Comparison of ENCODE assay signal across 20 mouse cellular contexts in the genomic region with DNA sequence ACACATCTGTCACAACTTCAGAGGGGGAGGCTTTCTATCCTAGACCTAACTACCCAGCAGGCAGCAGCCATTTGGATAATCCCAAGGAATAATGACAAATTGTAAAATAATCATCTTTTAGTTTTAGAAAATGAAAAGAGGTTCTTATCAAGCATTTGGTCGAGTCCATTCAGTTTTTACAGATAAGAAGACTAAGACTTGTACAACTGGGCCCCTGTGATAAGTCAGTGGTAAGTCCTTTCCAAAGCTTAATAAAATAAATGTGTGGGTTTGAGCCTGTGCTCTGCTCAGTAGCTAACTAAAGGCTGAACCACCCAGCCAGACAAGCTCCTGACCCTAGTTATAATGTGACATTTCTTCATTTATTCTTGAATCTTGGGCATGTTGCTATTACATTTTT.
DNase-seq lines count a peak whose midpoint lies in the region; ATAC-seq lines count a peak whose summit lies in the region.
"Had no signal": no experiment of that assay in that cellular context is flagged by ENCODE, and none has a peak within 500 bp of the region (broad histone marks: within the 10 kb centered on the region; RNA-seq: fewer than 3 reads in every experiment).

No protein-coding gene starts in this region.

- no peak for DNase-seq in heart, postnatal 14 days
- DNase-seq in 416B (ENCODE audit: low read depth) (peak; percentile 59), MEL-GATA-1-ER (ENCODE audit: extremely low read depth, low read depth) (peak; percentile 75)
- no peak for DNase-seq in frontal cortex, postnatal 14 days (ENCODE audit: low spot score in 2 of 2)
- no peak for DNase-seq in cerebellum, adult 11 months
- DNase-seq: adrenal gland, postnatal 14 days; cerebellum, adult 18-20 months; cerebellum, postnatal 25 days; embryo, embryonic 11 days; gastrocnemius, postnatal 14 days; kidney, adult 11 months; kidney, postnatal 14 days; right cerebral cortex, postnatal 25 days; thymus, postnatal 36 days had no signal

- no peak overlapping the region for H3K4me2 ChIP-seq in heart, embryonic 13.5 days
- peak overlapping the region; percentile 51 for H3K4me2 ChIP-seq in liver, embryonic 15.5 days
- H3K4me2 ChIP-seq in kidney, embryonic 16.5 days (replicated peaks; ENCODE audit: low read depth, low read length), result no peak overlapping the region
- H3K4me2 ChIP-seq: embryonic facial prominence, embryonic 15.5 days; midbrain, embryonic 15.5 days had no signal

- H3K27me3 ChIP-seq in heart, embryonic 13.5 days (replicated peaks), result no peaks in the 10 kb centered on the region
- H3K27me3 ChIP-seq in liver, embryonic 15.5 days, result no peaks in the 10 kb centered on the region
- H3K27me3 ChIP-seq in kidney, embryonic 16.5 days (ENCODE audit: insufficient read depth, low read length), result no peaks in the 10 kb centered on the region
- H3K27me3 ChIP-seq: embryonic facial prominence, embryonic 15.5 days; midbrain, embryonic 15.5 days; Patski had no signal

- peaks cover 59% of the 10 kb centered on the region for H3K4me1 ChIP-seq in heart, embryonic 13.5 days
- peaks cover 31% of the 10 kb centered on the region for H3K4me1 ChIP-seq in liver, embryonic 15.5 days (replicated peaks)
- peaks cover 8% of the 10 kb centered on the region; the same call in 1 of the 2 replicates for H3K4me1 ChIP-seq in kidney, embryonic 16.5 days (ENCODE audit: insufficient read depth, low read length)

- H3K36me3 ChIP-seq in heart, embryonic 13.5 days, result peaks cover 18% of the 10 kb centered on the region; the same call in 1 of the 2 replicates
- H3K36me3 ChIP-seq in liver, embryonic 15.5 days (replicated peaks), result no peaks in the 10 kb centered on the region
- H3K36me3 ChIP-seq in kidney, embryonic 16.5 days (ENCODE audit: insufficient read depth, low read length), result no peaks in the 10 kb centered on the region
- H3K36me3 ChIP-seq: embryonic facial prominence, embryonic 15.5 days; midbrain, embryonic 15.5 days had no signal

- intact Hi-C loops in heart, postnatal 14 days (cut with DNase I), result no loop called here

- 5% methylated on average over 1 of the region's 1 CpGs for WGBS in heart, embryonic 13.5 days
- 9% methylated on average over 1 of the region's 1 CpGs for WGBS in liver, embryonic 15.5 days (ENCODE audit: insufficient replicate concordance)
- WGBS in kidney, embryonic 16.5 days, result 56% methylated on average over 1 of the region's 1 CpGs

- peak overlapping the region; percentile 53; the same call in 1 of the 2 replicates for H3K9ac ChIP-seq in heart, embryonic 13.5 days
- H3K9ac ChIP-seq in liver, embryonic 15.5 days, result no peak overlapping the region
- H3K9ac ChIP-seq in kidney, embryonic 16.5 days (replicated peaks; ENCODE audit: low read length), result no peak overlapping the region
- H3K9ac ChIP-seq: embryonic facial prominence, embryonic 15.5 days; midbrain, embryonic 15.5 days had no signal

- H3K4me3 ChIP-seq in heart, embryonic 13.5 days, result no peak overlapping the region
- no peak overlapping the region for H3K4me3 ChIP-seq in liver, embryonic 15.5 days (replicated peaks)
- no peak overlapping the region for H3K4me3 ChIP-seq in kidney, embryonic 16.5 days (ENCODE audit: low read length)
- H3K4me3 ChIP-seq: embryonic facial prominence, embryonic 15.5 days; midbrain, embryonic 15.5 days had no signal

- no peak for ATAC-seq in heart, embryonic 13.5 days (ENCODE audit: extremely low read depth, insufficient number of reproducible peaks, low FRiP score, low TSS enrichment)
- ATAC-seq in liver, embryonic 15.5 days (ENCODE audit: insufficient read depth), result peak; percentile 53; the same call in 1 of the 2 replicates
- ATAC-seq in kidney, embryonic 16.5 days (ENCODE audit: low FRiP score, low TSS enrichment), result no peak
- ATAC-seq: midbrain, embryonic 15.5 days; Patski had no signal

- H3K27ac ChIP-seq in heart, embryonic 13.5 days (replicated peaks), result peak overlapping the region; percentile 81
- peak overlapping the region; percentile 59; the same call in 1 of the 2 replicates for H3K27ac ChIP-seq in liver, embryonic 15.5 days (replicated peaks)
- no peak overlapping the region for H3K27ac ChIP-seq in kidney, embryonic 16.5 days (ENCODE audit: low read length)
- H3K27ac ChIP-seq: embryonic facial prominence, embryonic 15.5 days; midbrain, embryonic 15.5 days had no signal

- H3K9me3 ChIP-seq in heart, embryonic 13.5 days, result no peaks in the 10 kb centered on the region
- H3K9me3 ChIP-seq in liver, embryonic 15.5 days (replicated peaks), result no peaks in the 10 kb centered on the region
- H3K9me3 ChIP-seq in kidney, embryonic 16.5 days (ENCODE audit: low read length), result no peaks in the 10 kb centered on the region
- H3K9me3 ChIP-seq: embryonic facial prominence, embryonic 15.5 days; midbrain, embryonic 15.5 days had no signal

Comparison
In these comparisons a context has a peak if more than half of its experiments do, and no peak if none do; other contexts are left out.
1. DNase-seq: peak in 416B (single experiment) and MEL-GATA-1-ER (single experiment); none in heart, postnatal 14 days (0 of 2), frontal cortex, postnatal 14 days (0 of 2) and cerebellum, adult 11 months (single experiment).